Mouse (Mus musculus): ENCODE data around the gene Paqr6. TPM values are rescaled to one million over a fixed set of nuclear protein-coding genes. Genes with fewer than 3 reads are reported as not detected.
"Not testable (repeated sequence)": the region's sequence is repeated elsewhere in the genome, so short reads cannot be mapped to it uniquely, and the experiment has no call there.

Paqr6 gene
- polyA plus RNA-seq, 1 experiment from 2014 or later, result 2.3 TPM

- ATAC-seq, result peak; percentile 19
- peak overlapping the region; percentile 76 for H3K27ac ChIP-seq (ENCODE audit: low read length)
- H3K4me1 ChIP-seq (replicated peaks; ENCODE audit: control insufficient read depth, insufficient read depth, low read length); H3K4me2 ChIP-seq (ENCODE audit: low read length); H3K27me3 ChIP-seq (replicated peaks; ENCODE audit: control insufficient read depth, insufficient read depth, low read length); H3K4me3 ChIP-seq (replicated peaks; ENCODE audit: low read length); H3K9ac ChIP-seq (replicated peaks; ENCODE audit: low read depth, low read length); H3K36me3 ChIP-seq (ENCODE audit: control insufficient read depth, insufficient read depth); H3K9me3 ChIP-seq (ENCODE audit: control insufficient read depth, low read length): not testable (repeated sequence)
- 24% methylated on average over 5 of the region's 7 CpGs for WGBS
These were observed 12.3 kb downstream of the Paqr6 start for GRCm38 (mm10) chr3:88376644-88377043.

- H3K27ac ChIP-seq (ENCODE audit: low read length); H3K9me3 ChIP-seq (ENCODE audit: control insufficient read depth, low read length): not testable (repeated sequence)
- 80% methylated on average over 4 of the region's 5 CpGs for WGBS
These were observed 14.2 kb downstream of the Paqr6 start, which contains the start of gene Bglap2 for GRCm38 (mm10) chr3:88378599-88378998. TSS of gene Bglap2 (minus strand) at chr3:88378699.

GRCm38 (mm10) chr3:88381389-88382315 lies 17.3 kb downstream of the Paqr6 start:
- H3K36me3 ChIP-seq (ENCODE audit: control insufficient read depth, insufficient read depth); H3K27me3 ChIP-seq (replicated peaks; ENCODE audit: control insufficient read depth, insufficient read depth, low read length); H3K9me3 ChIP-seq (ENCODE audit: control insufficient read depth, low read length); H3K4me1 ChIP-seq (replicated peaks; ENCODE audit: control insufficient read depth, insufficient read depth, low read length): not testable (repeated sequence)
- peak overlapping the region; percentile 38 for H3K4me2 ChIP-seq (ENCODE audit: low read length)
- H3K9ac ChIP-seq (replicated peaks; ENCODE audit: low read depth, low read length), result peak overlapping the region; percentile 46
- H3K27ac ChIP-seq (ENCODE audit: low read length), result peak overlapping the region; percentile 58
- peak overlapping the region; percentile 30 for H3K4me3 ChIP-seq (replicated peaks; ENCODE audit: low read length)
- ATAC-seq, result peak; percentile 96
- WGBS, result 9% methylated on average over 17 of the region's 22 CpGs

More at GRCm38 (mm10) chr3:88378599-88378998, 14.2 kb downstream of the Paqr6 start, which contains the start of gene Bglap2:
- not testable (repeated sequence) for H3K36me3 ChIP-seq (ENCODE audit: control insufficient read depth, insufficient read depth); H3K4me2 ChIP-seq (ENCODE audit: low read length); H3K4me3 ChIP-seq (replicated peaks; ENCODE audit: low read length); H3K9ac ChIP-seq (replicated peaks; ENCODE audit: low read depth, low read length); H3K4me1 ChIP-seq (replicated peaks; ENCODE audit: control insufficient read depth, insufficient read depth, low read length); ATAC-seq; H3K27me3 ChIP-seq (replicated peaks; ENCODE audit: control insufficient read depth, insufficient read depth, low read length)

GRCm38 (mm10) chr3:88382383-88382782 lies 18.0 kb downstream of the Paqr6 start:
- not testable (repeated sequence) for H3K27me3 ChIP-seq (replicated peaks; ENCODE audit: control insufficient read depth, insufficient read depth, low read length); H3K4me2 ChIP-seq (ENCODE audit: low read length); H3K9me3 ChIP-seq (ENCODE audit: control insufficient read depth, low read length); H3K4me3 ChIP-seq (replicated peaks; ENCODE audit: low read length); H3K36me3 ChIP-seq (ENCODE audit: control insufficient read depth, insufficient read depth); H3K9ac ChIP-seq (replicated peaks; ENCODE audit: low read depth, low read length); H3K4me1 ChIP-seq (replicated peaks; ENCODE audit: control insufficient read depth, insufficient read depth, low read length); H3K27ac ChIP-seq (ENCODE audit: low read length)
- 0 out of 2 replicates have a peak, but pooled peaks have one; percentile 19 for ATAC-seq
- WGBS, result 12% methylated on average over 1 of the region's 7 CpGs

- Histone ChIP-seq H3K4me1 (replicated peaks; ENCODE audit: control insufficient read depth, insufficient read depth, low read length) (no peaks in the 10 kb centered on the region; the same call in 1 of the 2 replicates), H3K9me3 (ENCODE audit: control insufficient read depth, low read length) (no peaks in the 10 kb centered on the region), H3K4me3 (replicated peaks; ENCODE audit: low read length) (no peak within 1 kb of the TSS), H3K27ac (ENCODE audit: low read length) (no peak within 1 kb of the TSS), H3K4me2 (ENCODE audit: low read length) (no peak within 1 kb of the TSS), H3K36me3 (ENCODE audit: control insufficient read depth, insufficient read depth) (no peaks in the 10 kb centered on the region), H3K9ac (replicated peaks; ENCODE audit: low read depth, low read length) (no peak within 1 kb of the TSS), H3K27me3 (replicated peaks; ENCODE audit: control insufficient read depth, insufficient read depth, low read length) (no peaks in the 10 kb centered on the region)
- ATAC-seq, result no peak
- WGBS, result 79% methylated on average over 5 of the region's 5 CpGs
These were observed 20.0 kb downstream of the Paqr6 start, which contains the start of gene Bglap for GRCm38 (mm10) chr3:88384364-88384763. TSS of gene Bglap (minus strand) at chr3:88384464.

- Histone ChIP-seq H3K4me2 (ENCODE audit: low read length) (no peak overlapping the region), H3K9me3 (ENCODE audit: control insufficient read depth, low read length) (no peaks in the 10 kb centered on the region), H3K27me3 (replicated peaks; ENCODE audit: control insufficient read depth, insufficient read depth, low read length) (no peaks in the 10 kb centered on the region), H3K4me1 (replicated peaks; ENCODE audit: control insufficient read depth, insufficient read depth, low read length) (no peaks in the 10 kb centered on the region), H3K36me3 (ENCODE audit: control insufficient read depth, insufficient read depth) (no peaks in the 10 kb centered on the region), H3K9ac (replicated peaks; ENCODE audit: low read depth, low read length) (no peak overlapping the region), H3K27ac (ENCODE audit: low read length) (no peak overlapping the region), H3K4me3 (replicated peaks; ENCODE audit: low read length) (no peak overlapping the region)
- WGBS, result 86% methylated on average over 9 of the region's 9 CpGs
- no peak for ATAC-seq
These were observed 29.5 kb downstream of the Paqr6 start for GRCm38 (mm10) chr3:88393776-88394375.

GRCm38 (mm10) chr3:88395288-88395687 lies 30.9 kb downstream of the Paqr6 start:
- Histone ChIP-seq H3K4me1 (replicated peaks; ENCODE audit: control insufficient read depth, insufficient read depth, low read length) (no peaks in the 10 kb centered on the region), H3K9me3 (ENCODE audit: control insufficient read depth, low read length) (no peaks in the 10 kb centered on the region), H3K27ac (ENCODE audit: low read length) (no peak overlapping the region), H3K4me3 (replicated peaks; ENCODE audit: low read length) (no peak overlapping the region), H3K4me2 (ENCODE audit: low read length) (no peak overlapping the region), H3K9ac (replicated peaks; ENCODE audit: low read depth, low read length) (no peak overlapping the region), H3K36me3 (ENCODE audit: control insufficient read depth, insufficient read depth) (no peaks in the 10 kb centered on the region), H3K27me3 (replicated peaks; ENCODE audit: control insufficient read depth, insufficient read depth, low read length) (no peaks in the 10 kb centered on the region)
- ATAC-seq, result no peak
- WGBS, result 95% methylated on average over 6 of the region's 6 CpGs

- Histone ChIP-seq H3K9me3 (ENCODE audit: control insufficient read depth, low read length) (no peaks in the 10 kb centered on the region), H3K9ac (replicated peaks; ENCODE audit: low read depth, low read length) (no peak overlapping the region), H3K27me3 (replicated peaks; ENCODE audit: control insufficient read depth, insufficient read depth, low read length) (no peaks in the 10 kb centered on the region), H3K4me3 (replicated peaks; ENCODE audit: low read length) (no peak overlapping the region), H3K4me2 (ENCODE audit: low read length) (no peak overlapping the region), H3K27ac (ENCODE audit: low read length) (no peak overlapping the region), H3K4me1 (replicated peaks; ENCODE audit: control insufficient read depth, insufficient read depth, low read length) (no peaks in the 10 kb centered on the region), H3K36me3 (ENCODE audit: control insufficient read depth, insufficient read depth) (no peaks in the 10 kb centered on the region)
- no peak for ATAC-seq
- 95% methylated on average over 8 of the region's 8 CpGs for WGBS
These were observed 31.4 kb downstream of the Paqr6 start for GRCm38 (mm10) chr3:88395742-88396141.

GRCm38 (mm10) chr3:88398666-88399065 lies 34.3 kb downstream of the Paqr6 start:
- Histone ChIP-seq H3K9me3 (ENCODE audit: control insufficient read depth, low read length) (no peaks in the 10 kb centered on the region), H3K27me3 (replicated peaks; ENCODE audit: control insufficient read depth, insufficient read depth, low read length) (no peaks in the 10 kb centered on the region), H3K4me1 (replicated peaks; ENCODE audit: control insufficient read depth, insufficient read depth, low read length) (no peaks in the 10 kb centered on the region), H3K4me2 (ENCODE audit: low read length) (no peak overlapping the region), H3K27ac (ENCODE audit: low read length) (no peak overlapping the region), H3K9ac (replicated peaks; ENCODE audit: low read depth, low read length) (no peak overlapping the region), H3K36me3 (ENCODE audit: control insufficient read depth, insufficient read depth) (no peaks in the 10 kb centered on the region), H3K4me3 (replicated peaks; ENCODE audit: low read length) (no peak overlapping the region)
- WGBS, result 89% methylated on average over 2 of the region's 2 CpGs
- ATAC-seq, result no peak

Data from forebrain, embryonic 16.5 days (tissue).